Mouse (Mus musculus): ENCODE results near the gene Wwox. TPM values are rescaled to one million over a fixed set of nuclear protein-coding genes. Genes with fewer than 3 reads are reported as not detected.

The Wwox gene
- total and polyA plus RNA-seq, 3 experiments, result 7.8 to 11.5 (median 9.1) TPM

DNA sequence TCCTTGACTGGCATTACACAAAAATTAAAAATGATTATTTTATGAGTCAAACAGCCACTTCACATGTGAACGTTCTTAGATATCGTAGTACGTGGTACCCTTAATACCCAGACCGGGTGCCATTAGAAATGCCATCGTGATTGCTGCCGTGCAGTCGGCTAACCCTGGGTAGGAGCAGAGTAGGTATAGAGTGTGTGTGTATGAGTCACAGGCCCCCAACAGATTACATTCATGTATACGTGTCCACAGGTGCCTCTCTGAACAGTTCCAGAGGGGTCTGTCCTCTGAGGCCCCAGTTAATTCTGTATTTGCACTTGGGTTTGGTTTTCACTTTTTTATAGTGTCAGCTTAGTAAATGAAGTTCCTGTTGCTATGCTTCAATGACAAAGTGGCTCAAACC, 12.8 kb downstream of the Wwox start:
- Histone ChIP-seq H3K4me2 (ENCODE audit: insufficient read depth, low read depth, poor library complexity, severe bottlenecking) (no peak overlapping the region), H3K79me2 (replicated peaks; ENCODE audit: control insufficient read depth, extremely low read depth, insufficient read depth, poor library complexity, severe bottlenecking) (no peaks in the 10 kb centered on the region), H3K27ac (ENCODE audit: insufficient read depth, low read depth) (no peak overlapping the region), H3K9ac (ENCODE audit: insufficient read depth, low read depth) (no peak overlapping the region), H3K36me3 (replicated peaks in 1 of 2; ENCODE audit: control insufficient read depth in 1 of 2, insufficient read depth in 1 of 2, low read length in 1 of 2) (peaks cover 24 to 75% of the 10 kb centered on the region in 2 experiments), H3K4me1 (ENCODE audit: control insufficient read depth in 1 of 2, insufficient read depth in 2 of 2) (peaks cover 0 to 29% of the 10 kb centered on the region in 2 experiments; a peak in 2 of 4 replicates), H3K9me3 (replicated peaks; ENCODE audit: low read length) (no peaks in the 10 kb centered on the region), H3K4me3 (replicated peaks in 1 of 3; ENCODE audit: low read depth in 2 of 3, low read length in 2 of 3, poor library complexity in 1 of 3) (no peak overlapping the region), H3K27me3 (replicated peaks) (no peaks in the 10 kb centered on the region)
- no peak for TF ChIP-seq MEF2A (IDR thresholded peaks at IDR 0.05; ENCODE audit: borderline replicate concordance, low read depth, low read length)
- no peak for TF ChIP-seq NELFE (IDR thresholded peaks at IDR 0.05; ENCODE audit: low read depth, low read length)
- no peak for TF ChIP-seq TCF12 (IDR thresholded peaks at IDR 0.05; ENCODE audit: low read depth, low read length)
- TF ChIP-seq CHD2 (IDR thresholded peaks at IDR 0.05; ENCODE audit: low read length), result no peak
- no peak for TF ChIP-seq JUND (conservative IDR thresholded peaks at IDR 0.05; ENCODE audit: low read depth, low read length)
- no peak for TF ChIP-seq ZMIZ1 (IDR thresholded peaks at IDR 0.05; ENCODE audit: low read depth, low read length)
- no peak for TF ChIP-seq RCOR1 (conservative IDR thresholded peaks at IDR 0.05; ENCODE audit: low read depth, low read length)
- no peak for TF ChIP-seq IRF4 (IDR thresholded peaks at IDR 0.05; ENCODE audit: low read depth, low read length)
- no peak for TF ChIP-seq MAFK (IDR thresholded peaks at IDR 0.05; ENCODE audit: insufficient replicate concordance, low read length)
- no peak for TF ChIP-seq ZC3H11A (IDR thresholded peaks at IDR 0.05; ENCODE audit: low read depth, low read length)
- no peak for TF ChIP-seq RAD21 (IDR thresholded peaks at IDR 0.05; ENCODE audit: low read depth, low read length)
- no peak for TF ChIP-seq ETS1 (conservative IDR thresholded peaks at IDR 0.05; ENCODE audit: low read depth, low read length)
- TF ChIP-seq CHD1 (IDR thresholded peaks at IDR 0.05; ENCODE audit: low read depth, low read length), result no peak
- TF ChIP-seq MAX (IDR thresholded peaks at IDR 0.05; ENCODE audit: low read length), result no peak
- TF ChIP-seq ZNF384 (IDR thresholded peaks at IDR 0.05; ENCODE audit: low read depth, low read length), result no peak
- TF ChIP-seq POLR2AphosphoS2 (IDR thresholded peaks at IDR 0.05; ENCODE audit: low read depth, low read length), result no peak
- no peak for TF ChIP-seq PAX5 (IDR thresholded peaks at IDR 0.05; ENCODE audit: low read length)
- no peak for TF ChIP-seq MAZ (IDR thresholded peaks at IDR 0.05; ENCODE audit: low read depth, low read length)
- TF ChIP-seq MXI1 (IDR thresholded peaks at IDR 0.05; ENCODE audit: low read depth, low read length), result no peak
- TF ChIP-seq HCFC1 (IDR thresholded peaks at IDR 0.05; ENCODE audit: low read depth, low read length), result no peak
- in situ Hi-C loops (cut with MboI; ENCODE audit: low pct_ligation_motif_present, low pct_unique_long_range_greater_than_20kb, low sequenced_read_pairs), result loop anchor here (25.0 kb wide), 1 partner anchor 1985 kb away; no protein-coding TSS in a partner anchor
- dilution Hi-C loops (cut with MboI; ENCODE audit: extremely low pct_ligation_motif_present, extremely low pct_unique_long_range_greater_than_20kb, low sequenced_read_pairs), result no loop called here
- DNase-seq (ENCODE audit: extremely low read depth), result no peak

DNA sequence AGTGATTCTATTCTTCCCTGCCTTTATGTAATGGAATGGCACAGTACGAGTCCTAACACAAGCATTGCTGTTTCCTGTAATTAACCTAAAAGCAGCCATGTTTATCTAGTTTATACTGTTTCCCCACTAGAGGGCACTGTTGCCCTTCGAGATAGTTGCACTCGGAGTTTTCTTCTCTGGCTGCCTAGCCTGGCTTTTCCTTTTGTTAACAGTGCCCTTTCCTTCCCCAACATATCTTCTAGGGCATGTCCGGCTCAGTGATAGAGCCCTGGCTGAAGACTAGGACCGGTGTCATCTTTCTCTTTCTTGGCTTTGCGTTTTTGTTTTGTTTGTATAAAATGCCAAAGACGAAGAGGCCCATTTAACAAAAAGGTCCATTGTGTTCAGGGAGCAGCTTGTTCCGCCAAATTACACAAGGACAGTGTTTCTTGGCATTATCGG, 13.3 kb downstream of the Wwox start:
- Histone ChIP-seq H3K4me3 (replicated peaks in 1 of 3; ENCODE audit: low read depth in 2 of 3, low read length in 2 of 3, poor library complexity in 1 of 3) (no peak overlapping the region), H3K9me3 (replicated peaks; ENCODE audit: low read length) (no peaks in the 10 kb centered on the region), H3K9ac (ENCODE audit: insufficient read depth, low read depth) (no peak overlapping the region), H3K4me1 (ENCODE audit: control insufficient read depth in 1 of 2, insufficient read depth in 2 of 2) (peaks cover 0 to 25% of the 10 kb centered on the region in 2 experiments; a peak in 2 of 4 replicates), H3K4me2 (ENCODE audit: insufficient read depth, low read depth, poor library complexity, severe bottlenecking) (no peak overlapping the region), H3K36me3 (replicated peaks in 1 of 2; ENCODE audit: control insufficient read depth in 1 of 2, insufficient read depth in 1 of 2, low read length in 1 of 2) (peaks cover 24 to 77% of the 10 kb centered on the region in 2 experiments), H3K27me3 (replicated peaks) (no peaks in the 10 kb centered on the region), H3K79me2 (replicated peaks; ENCODE audit: control insufficient read depth, extremely low read depth, insufficient read depth, poor library complexity, severe bottlenecking) (no peaks in the 10 kb centered on the region), H3K27ac (ENCODE audit: insufficient read depth, low read depth) (no peak overlapping the region)
- DNase-seq (ENCODE audit: extremely low read depth), result peak; percentile 76
- in situ Hi-C loops (cut with MboI; ENCODE audit: low pct_ligation_motif_present, low pct_unique_long_range_greater_than_20kb, low sequenced_read_pairs), result loop anchor here (25.0 kb wide), 1 partner anchor 1984 kb away; no protein-coding TSS in a partner anchor
- dilution Hi-C loops (cut with MboI; ENCODE audit: extremely low pct_ligation_motif_present, extremely low pct_unique_long_range_greater_than_20kb, low sequenced_read_pairs), result no loop called here
- TF ChIP-seq PAX5 (IDR thresholded peaks at IDR 0.05; ENCODE audit: low read length), result no peak
- no peak for TF ChIP-seq MAFK (IDR thresholded peaks at IDR 0.05; ENCODE audit: insufficient replicate concordance, low read length)
- TF ChIP-seq POLR2AphosphoS2 (IDR thresholded peaks at IDR 0.05; ENCODE audit: low read depth, low read length), result no peak
- TF ChIP-seq MEF2A (IDR thresholded peaks at IDR 0.05; ENCODE audit: borderline replicate concordance, low read depth, low read length), result no peak
- TF ChIP-seq SMC3 (IDR thresholded peaks at IDR 0.05; ENCODE audit: low read depth, low read length), result peak; percentile 53
- TF ChIP-seq MXI1 (IDR thresholded peaks at IDR 0.05; ENCODE audit: low read depth, low read length), result no peak
- peak; percentile 84 for TF ChIP-seq RAD21 (IDR thresholded peaks at IDR 0.05; ENCODE audit: low read depth, low read length)
- no peak for TF ChIP-seq ZC3H11A (IDR thresholded peaks at IDR 0.05; ENCODE audit: low read depth, low read length)
- no peak for TF ChIP-seq NRF1 (IDR thresholded peaks at IDR 0.05; ENCODE audit: low read depth, low read length)
- TF ChIP-seq MAX (IDR thresholded peaks at IDR 0.05; ENCODE audit: low read length), result no peak
- TF ChIP-seq HCFC1 (IDR thresholded peaks at IDR 0.05; ENCODE audit: low read depth, low read length), result no peak
- no peak for TF ChIP-seq USF1 (IDR thresholded peaks at IDR 0.05; ENCODE audit: low read depth, low read length)
- no peak for TF ChIP-seq JUN (IDR thresholded peaks at IDR 0.05; ENCODE audit: insufficient read depth, low read depth, low read length)
- no peak for TF ChIP-seq ZKSCAN1 (IDR thresholded peaks at IDR 0.05; ENCODE audit: borderline replicate concordance, low read depth, low read length)
- 0 out of 2 replicates have a peak, but pooled peaks have one; percentile 17 for TF ChIP-seq MYC (IDR thresholded peaks at IDR 0.05; ENCODE audit: low read depth, low read length)
- no peak for TF ChIP-seq ZNF384 (IDR thresholded peaks at IDR 0.05; ENCODE audit: low read depth, low read length)
- no peak for TF ChIP-seq IRF4 (IDR thresholded peaks at IDR 0.05; ENCODE audit: low read depth, low read length)
- TF ChIP-seq CTCF (conservative IDR thresholded peaks at IDR 0.05 in 1 of 2, IDR thresholded peaks at IDR 0.05 in 1 of 2; ENCODE audit: low read depth in 2 of 2, low read length in 2 of 2), result peak; percentile 70 to 80
- no peak for TF ChIP-seq E2F4 (IDR thresholded peaks at IDR 0.05; ENCODE audit: insufficient replicate concordance, low read depth, low read length)
- TF ChIP-seq BHLHE40 (IDR thresholded peaks at IDR 0.05; ENCODE audit: low read depth, low read length), result no peak
- TF ChIP-seq MAZ (IDR thresholded peaks at IDR 0.05; ENCODE audit: low read depth, low read length), result no peak
- no peak for TF ChIP-seq ELF1 (IDR thresholded peaks at IDR 0.05; ENCODE audit: low read depth, low read length)
- TF ChIP-seq CHD2 (IDR thresholded peaks at IDR 0.05; ENCODE audit: low read length), result no peak
- TF ChIP-seq ZMIZ1 (IDR thresholded peaks at IDR 0.05; ENCODE audit: low read depth, low read length), result no peak
